Mouse (Mus musculus) heart, embryonic 16.5 days (tissue): ENCODE data around the gene Lrrc66. TPM values are rescaled to one million over a fixed set of nuclear protein-coding genes. Genes with fewer than 3 reads are reported as not detected.

Source experiments
- ATAC-seq: fragments of 200-750 bp; cut with Nextera tagmentation; replicated peaks from 2 replicates; pipeline ENCODE4 v1.8.0; 2017; ENCODE audit warnings: moderate number of reproducible peaks; ENCODE audit not compliant: insufficient read depth, low FRiP score; ENCODE audit errors: extremely low read depth
- H3K27ac ChIP-seq: fragments of 300-500 bp; sonication (generic); 2 replicates; pipeline ENCODE4 v1.5.1; 2014; ENCODE audit warnings: mild to moderate bottlenecking, low read length, control low read depth, moderate library complexity
- H3K27me3 ChIP-seq: fragments of 300-500 bp; sonication (generic); 2 replicates; pipeline ENCODE4 v1.6.1; 2014; ENCODE audit warnings: low read length, mixed read lengths; ENCODE audit not compliant: control insufficient read depth, insufficient read depth
- H3K36me3 ChIP-seq: fragments of 300-500 bp; sonication (generic); 2 replicates; pipeline ENCODE4 v1.6.1; 2014; ENCODE audit not compliant: control insufficient read depth, insufficient read depth
- H3K4me1 ChIP-seq: fragments of 300-500 bp; sonication (generic); 2 replicates; pipeline ENCODE4 v1.6.1; 2014; ENCODE audit warnings: low read length, mixed read lengths; ENCODE audit not compliant: control insufficient read depth, insufficient read depth
- H3K4me2 ChIP-seq: fragments of 300-500 bp; sonication (generic); 2 replicates; pipeline ENCODE4 v1.6.1; 2014; ENCODE audit warnings: low read depth, mild to moderate bottlenecking, control low read depth, low read length
- H3K4me3 ChIP-seq: fragments of 300-500 bp; sonication (generic); 2 replicates; pipeline ENCODE4 v1.5.1; 2014; ENCODE audit warnings: mild to moderate bottlenecking, control low read depth, low read length
- H3K9ac ChIP-seq: fragments of 300-500 bp; sonication (generic); 2 replicates; pipeline ENCODE4 v1.6.1; 2014; ENCODE audit warnings: low read length, control low read depth
- H3K9me3 ChIP-seq: fragments of 300-500 bp; sonication (generic); replicated peaks from 2 replicates; pipeline ENCODE4 v1.6.1; 2016; ENCODE audit warnings: low read length; ENCODE audit not compliant: control insufficient read depth
- WGBS: fragments of 180-500 bp; shearing (Covaris S2); extraction: QIAGEN DNeasy Blood & Tissue Kit; methylation state at CpG from one replicate; pipeline ENCODE4 v1.1.7; 2014; 5-methylcytosine and 5-hydroxymethylcytosine counted together
- polyA plus RNA-seq: library from polyadenylated mRNA; unstranded; fragments of >200 nt; fragmentation: Nextera tagmentation; extraction: Ambion mirVana; gene quantifications from 2 replicates; pipeline ENCODE4 v1.2.1, GENCODE M21; 2015

The Lrrc66 gene
- polyA plus RNA-seq, 1 experiment from 2014 or later, result 0.38 TPM

DNA sequence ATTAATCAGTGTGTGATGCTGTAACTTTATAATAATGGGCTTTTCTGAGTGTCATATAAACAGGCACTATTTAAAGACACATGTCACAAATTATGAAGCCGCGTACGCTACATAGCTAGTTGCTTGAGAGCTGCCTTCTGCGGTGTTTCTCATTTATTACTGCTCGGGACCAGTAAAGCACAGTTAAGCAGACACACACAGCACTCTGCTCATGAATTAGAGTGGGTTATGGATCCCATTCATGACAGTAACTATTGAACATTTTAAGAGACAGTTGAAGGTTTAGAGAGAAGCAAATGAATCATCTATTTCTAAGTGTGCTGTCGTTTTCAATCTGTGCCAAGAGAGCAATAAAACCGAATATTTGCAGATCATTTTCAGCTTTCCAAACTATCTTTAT lies 5.5 kb downstream of the Lrrc66 start:
- Histone ChIP-seq H3K9ac (no peak overlapping the region), H3K27ac (no peak overlapping the region), H3K36me3 (no peaks in the 10 kb centered on the region), H3K4me3 (no peak overlapping the region), H3K9me3 (no peaks in the 10 kb centered on the region), H3K27me3 (no peaks in the 10 kb centered on the region), H3K4me1 (peaks cover 6% of the 10 kb centered on the region), H3K4me2 (no peak overlapping the region)
- 89% methylated on average over 7 of the region's 7 CpGs for WGBS
- ATAC-seq, result no peak

DNA sequence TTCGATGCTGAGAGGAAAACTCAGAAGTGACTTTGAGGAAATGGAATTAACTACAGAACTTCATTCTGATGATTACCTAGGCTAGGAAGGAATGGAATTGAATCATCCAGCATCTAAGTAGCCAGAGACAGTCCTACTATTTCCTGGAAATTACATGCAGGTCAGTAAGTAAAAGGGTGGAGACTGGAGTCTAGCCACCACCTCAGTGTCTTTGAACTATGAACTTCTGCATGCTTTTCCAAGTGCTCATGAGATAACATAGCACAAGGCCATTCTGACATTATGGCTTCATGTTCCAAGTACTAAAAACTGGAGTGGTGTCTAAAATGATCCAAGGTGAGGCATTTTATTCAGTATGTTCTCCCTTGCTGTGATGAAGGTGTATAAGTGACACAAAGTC lies 6.8 kb downstream of the Lrrc66 start:
- no peak overlapping the region for H3K4me2 ChIP-seq
- 43% methylated on average over 1 of the region's 1 CpGs for WGBS
- no peak for ATAC-seq
- no peaks in the 10 kb centered on the region for H3K36me3 ChIP-seq
- H3K4me3 ChIP-seq, result no peak overlapping the region
- no peak overlapping the region for H3K27ac ChIP-seq
- no peaks in the 10 kb centered on the region for H3K9me3 ChIP-seq
- H3K9ac ChIP-seq, result no peak overlapping the region
- H3K4me1 ChIP-seq, result peaks cover 3% of the 10 kb centered on the region; the same call in 1 of the 2 replicates
- no peaks in the 10 kb centered on the region for H3K27me3 ChIP-seq

- Histone ChIP-seq H3K4me1 (no peaks in the 10 kb centered on the region), H3K4me3 (no peak overlapping the region), H3K9ac (no peak overlapping the region), H3K27ac (no peak overlapping the region), H3K36me3 (no peaks in the 10 kb centered on the region), H3K27me3 (no peaks in the 10 kb centered on the region), H3K9me3 (no peaks in the 10 kb centered on the region), H3K4me2 (no peak overlapping the region)
- no peak for ATAC-seq
- 75% methylated on average over 1 of the region's 1 CpGs for WGBS
Observed at GRCm38 (mm10) chr5:73618969-73619368, 13.4 kb downstream of the Lrrc66 start.

DNA sequence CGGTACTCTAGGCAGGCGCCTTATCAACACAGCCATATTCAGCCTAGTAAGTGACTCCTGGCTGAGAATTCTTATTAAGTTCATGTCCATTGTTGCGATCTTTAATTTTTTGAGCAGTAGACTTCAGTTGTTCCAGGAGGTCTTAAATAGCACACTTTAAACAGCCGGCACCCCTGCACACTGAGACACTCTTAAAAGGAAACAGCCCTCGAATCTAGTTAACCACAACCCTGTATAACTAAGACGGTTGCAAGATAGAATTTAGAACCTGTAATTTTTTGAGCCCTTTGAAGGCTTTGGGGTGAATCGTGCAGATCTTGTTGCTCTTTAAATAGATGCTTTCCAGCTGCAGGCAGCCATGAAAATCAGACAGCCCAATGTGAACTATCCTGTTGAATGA lies 17.1 kb downstream of the Lrrc66 start:
- Histone ChIP-seq H3K9me3 (no peaks in the 10 kb centered on the region), H3K4me3 (no peak overlapping the region), H3K4me1 (no peaks in the 10 kb centered on the region), H3K4me2 (no peak overlapping the region), H3K27me3 (no peaks in the 10 kb centered on the region), H3K27ac (no peak overlapping the region), H3K9ac (no peak overlapping the region), H3K36me3 (no peaks in the 10 kb centered on the region)
- no peak for ATAC-seq
- 64% methylated on average over 7 of the region's 7 CpGs for WGBS

GRCm38 (mm10) chr5:73613296-73613695 lies 19.0 kb downstream of the Lrrc66 start:
- Histone ChIP-seq H3K9me3 (peaks cover 3% of the 10 kb centered on the region; the same call in 1 of the 2 replicates), H3K27me3 (no peaks in the 10 kb centered on the region), H3K4me3 (no peak overlapping the region), H3K4me1 (no peaks in the 10 kb centered on the region), H3K36me3 (no peaks in the 10 kb centered on the region), H3K4me2 (no peak overlapping the region), H3K27ac (no peak overlapping the region), H3K9ac (no peak overlapping the region)
- 88% methylated on average over 8 of the region's 8 CpGs for WGBS
- ATAC-seq, result no peak

GRCm38 (mm10) chr5:73611071-73611470 lies 21.3 kb downstream of the Lrrc66 start:
- Histone ChIP-seq H3K27ac (no peak overlapping the region), H3K4me3 (no peak overlapping the region), H3K9me3 (peaks cover 3% of the 10 kb centered on the region; the same call in 1 of the 2 replicates), H3K27me3 (no peaks in the 10 kb centered on the region), H3K36me3 (no peaks in the 10 kb centered on the region), H3K4me1 (no peaks in the 10 kb centered on the region), H3K4me2 (no peak overlapping the region), H3K9ac (no peak overlapping the region)
- ATAC-seq, result no peak
- 88% methylated on average over 4 of the region's 4 CpGs for WGBS

DNA sequence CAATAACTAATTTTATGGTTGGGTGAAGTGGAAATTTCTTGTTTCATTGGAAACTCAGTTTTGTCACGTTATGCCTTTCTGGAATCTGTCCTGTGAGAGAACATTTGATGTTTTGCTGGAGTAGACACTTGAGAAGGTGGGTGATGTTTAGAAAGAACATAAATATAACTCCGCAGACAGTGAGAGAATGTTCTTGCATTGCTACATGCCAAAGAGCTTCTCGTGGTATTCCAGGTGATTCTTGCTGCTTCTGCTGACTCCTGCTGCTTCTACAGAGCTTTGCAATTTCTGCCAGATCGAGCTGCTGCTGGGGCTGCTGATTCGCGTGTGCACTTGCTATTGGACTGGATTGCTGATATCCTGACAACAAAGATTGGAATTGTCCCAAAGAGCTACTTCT lies 27.4 kb downstream of the Lrrc66 start:
- Histone ChIP-seq H3K4me3 (no peak overlapping the region), H3K36me3 (no peaks in the 10 kb centered on the region), H3K9ac (no peak overlapping the region), H3K4me1 (no peaks in the 10 kb centered on the region), H3K9me3 (peaks cover under 1% of the 10 kb centered on the region; the same call in 1 of the 2 replicates), H3K27ac (no peak overlapping the region), H3K27me3 (no peaks in the 10 kb centered on the region), H3K4me2 (no peak overlapping the region)
- ATAC-seq, result no peak
- WGBS, result 83% methylated on average over 6 of the region's 6 CpGs

DNA sequence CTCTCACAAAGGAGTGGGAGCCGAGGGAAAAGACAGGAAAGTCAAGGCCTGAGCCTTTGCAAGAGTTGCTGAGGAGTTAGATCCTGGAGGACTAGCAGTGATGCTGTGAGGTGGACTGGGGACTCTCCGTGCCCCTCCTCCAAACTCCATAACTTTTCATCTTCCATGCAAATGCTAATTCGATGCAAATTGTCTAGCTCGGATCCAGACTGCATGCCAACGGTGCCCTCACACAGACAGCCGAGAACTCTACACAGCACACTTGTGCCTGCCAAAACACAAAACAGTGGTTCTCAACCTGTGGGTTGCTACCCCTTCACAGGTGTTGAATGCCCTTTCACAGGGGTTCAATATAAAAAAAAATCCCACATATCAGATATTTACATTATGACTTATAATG lies 27.8 kb downstream of the Lrrc66 start:
- H3K4me2 ChIP-seq, result no peak overlapping the region
- no peaks in the 10 kb centered on the region for H3K9me3 ChIP-seq
- no peaks in the 10 kb centered on the region for H3K27me3 ChIP-seq
- no peaks in the 10 kb centered on the region for H3K36me3 ChIP-seq
- 87% methylated on average over 6 of the region's 6 CpGs for WGBS
- no peak overlapping the region for H3K27ac ChIP-seq
- no peaks in the 10 kb centered on the region for H3K4me1 ChIP-seq
- no peak for ATAC-seq
- no peak overlapping the region for H3K9ac ChIP-seq
- no peak overlapping the region for H3K4me3 ChIP-seq

DNA sequence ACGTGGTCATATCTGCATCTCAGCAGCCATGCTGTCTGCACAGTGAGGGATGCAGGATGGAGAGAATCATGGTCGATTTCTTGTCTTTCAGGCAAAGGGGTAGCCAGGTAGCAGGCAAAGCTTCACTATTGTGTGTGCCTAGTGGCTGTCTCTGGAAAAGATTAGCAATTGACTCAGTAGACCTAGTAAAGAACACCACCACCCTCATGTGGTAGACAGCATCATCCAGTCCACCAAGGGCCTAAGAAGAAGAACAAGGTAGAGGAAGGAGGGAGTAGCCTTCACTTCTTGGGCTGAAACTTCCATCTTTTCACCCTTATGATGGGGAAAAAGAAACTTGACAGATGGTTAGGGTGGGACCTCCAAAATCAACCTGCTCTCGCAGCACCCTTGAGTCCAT lies 29.5 kb downstream of the Lrrc66 start:
- Histone ChIP-seq H3K27ac (no peak overlapping the region), H3K36me3 (no peaks in the 10 kb centered on the region), H3K9ac (no peak overlapping the region), H3K4me2 (no peak overlapping the region), H3K4me3 (no peak overlapping the region), H3K4me1 (no peaks in the 10 kb centered on the region), H3K27me3 (no peaks in the 10 kb centered on the region), H3K9me3 (no peaks in the 10 kb centered on the region)
- ATAC-seq, result no peak
- 61% methylated on average over 3 of the region's 3 CpGs for WGBS

DNA sequence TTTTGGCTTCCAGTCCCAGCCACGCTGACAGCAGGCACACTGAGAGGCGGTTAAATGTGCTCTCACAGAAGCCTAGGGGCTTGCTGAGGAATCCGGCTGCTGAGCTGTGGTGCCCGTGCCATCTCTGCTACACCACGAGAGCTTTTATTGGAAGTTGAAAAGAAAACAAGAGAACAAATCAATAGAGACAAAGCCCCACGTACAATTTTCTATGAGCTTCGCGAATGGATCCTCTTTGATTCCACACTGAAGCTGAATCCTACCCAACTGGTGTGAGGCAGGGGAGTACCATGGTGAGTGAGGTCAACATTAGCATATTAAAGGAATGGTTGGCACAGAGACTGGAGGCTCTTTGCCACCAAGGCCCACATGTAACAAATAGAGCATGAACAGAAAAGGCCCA lies 31.0 kb downstream of the Lrrc66 start:
- Histone ChIP-seq H3K4me3 (no peak overlapping the region), H3K27me3 (no peaks in the 10 kb centered on the region), H3K9ac (no peak overlapping the region), H3K4me1 (no peaks in the 10 kb centered on the region), H3K4me2 (no peak overlapping the region), H3K9me3 (no peaks in the 10 kb centered on the region), H3K27ac (no peak overlapping the region), H3K36me3 (no peaks in the 10 kb centered on the region)
- WGBS, result 81% methylated on average over 8 of the region's 8 CpGs
- ATAC-seq, result no peak
